Mouse (Mus musculus): ENCODE measurements at regions not wholly inside any gene's neighbourhood (a gene's known extent, or its start where the extent isn't known, plus 50 kb on each side); places are given as distances from the start of the nearest gene placed in this dataset.

GRCm38 (mm10) chr16:9135377-9135776 lies 305.5 kb downstream of the 1810013L24Rik start:
- TF ChIP-seq USF1 (IDR thresholded peaks at IDR 0.05; ENCODE audit: low read depth), result no peak
- no peak for TF ChIP-seq SRF (IDR thresholded peaks at IDR 0.05; ENCODE audit: control insufficient read depth, insufficient read length, low read depth)
- TF ChIP-seq MYOG (IDR thresholded peaks at IDR 0.05; ENCODE audit: control insufficient read depth in 1 of 3, insufficient read depth in 1 of 3, insufficient read length in 2 of 3, low read depth in 2 of 3), result no peak

Data from myocyte (in vitro differentiated cells).